Mouse (Mus musculus): ENCODE data around the gene Ifitm7. TPM values are rescaled to one million over a fixed set of nuclear protein-coding genes. Genes with fewer than 3 reads are reported as not detected.

Gene Ifitm7
- polyA plus RNA-seq (2015; fragmentation: Nextera tagmentation; extraction: Ambion mirVana): 0.41 and 0.56 TPM in 2 replicates

DNA sequence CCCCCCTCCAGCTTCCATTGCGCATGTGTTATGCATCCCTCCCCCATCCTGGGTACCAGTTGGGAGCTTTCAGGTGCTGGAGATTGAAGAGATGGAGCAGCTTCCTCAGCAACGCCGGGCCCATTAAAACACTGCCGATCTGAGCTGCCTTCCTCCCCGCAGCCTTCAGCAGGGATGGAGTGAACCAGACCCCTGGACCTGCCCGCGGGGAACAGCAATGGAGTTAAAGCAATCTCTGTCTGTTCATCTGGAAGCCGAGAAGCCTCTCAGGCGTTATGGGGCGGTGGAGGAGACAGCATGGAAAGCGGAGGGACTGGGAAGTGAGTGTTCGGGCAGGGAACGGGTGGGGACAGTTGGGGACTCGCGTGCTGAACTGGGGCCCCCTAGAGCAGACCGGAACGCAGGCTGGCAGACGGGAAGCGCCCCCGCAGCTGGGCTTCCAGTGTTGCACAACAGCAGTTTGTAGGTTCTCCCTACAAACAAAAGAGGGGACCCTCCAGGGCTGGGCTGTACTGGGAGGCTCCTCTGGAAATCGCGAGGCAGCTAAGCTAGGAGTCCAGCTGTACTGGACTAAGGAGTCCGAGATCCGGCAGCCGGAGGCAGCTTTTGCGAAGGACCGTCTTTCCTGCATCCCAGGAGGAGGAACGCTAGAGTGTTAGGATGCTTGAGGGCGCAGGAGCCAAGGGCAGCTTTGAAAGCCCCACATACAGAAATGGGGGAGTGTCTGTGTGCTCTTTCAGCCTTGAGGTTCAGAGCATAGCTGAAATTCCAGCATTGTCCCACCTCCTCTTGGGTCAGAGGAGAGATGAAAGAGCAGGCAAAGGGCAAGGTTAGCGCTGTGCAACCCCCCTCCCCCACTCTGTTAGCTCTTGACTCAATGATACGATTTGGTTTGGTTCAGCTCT is at the start of gene Ifitm7, which contains the start of gene 2900011O08Rik:
Gene Ifitm7 (minus strand): TSS at position 315 of the 905 bp plus-strand sequence.
Gene 2900011O08Rik (plus strand): TSS at position 31 of the 905 bp plus-strand sequence.
- Histone ChIP-seq H3K4me1 (replicated peaks; ENCODE audit: control insufficient read depth, insufficient read depth, low read length) (peaks cover 16% of the 10 kb centered on the region), H3K36me3 (ENCODE audit: control insufficient read depth, insufficient read depth) (no peaks in the 10 kb centered on the region), H3K27ac (ENCODE audit: low read length) (peak within 1 kb of the TSS; percentile 89), H3K9ac (replicated peaks; ENCODE audit: low read depth, low read length) (peak within 1 kb of the TSS; percentile 74), H3K9me3 (ENCODE audit: control insufficient read depth, low read length) (no peaks in the 10 kb centered on the region), H3K27me3 (replicated peaks; ENCODE audit: control insufficient read depth, insufficient read depth, low read length) (no peaks in the 10 kb centered on the region), H3K4me2 (ENCODE audit: low read length) (peak within 1 kb of the TSS; percentile 70), H3K4me3 (replicated peaks; ENCODE audit: low read length) (peak within 1 kb of the TSS; percentile 71)
- ATAC-seq: peak; percentile 92
- WGBS: under 1% methylated on average over 31 of the region's 31 CpGs

DNA sequence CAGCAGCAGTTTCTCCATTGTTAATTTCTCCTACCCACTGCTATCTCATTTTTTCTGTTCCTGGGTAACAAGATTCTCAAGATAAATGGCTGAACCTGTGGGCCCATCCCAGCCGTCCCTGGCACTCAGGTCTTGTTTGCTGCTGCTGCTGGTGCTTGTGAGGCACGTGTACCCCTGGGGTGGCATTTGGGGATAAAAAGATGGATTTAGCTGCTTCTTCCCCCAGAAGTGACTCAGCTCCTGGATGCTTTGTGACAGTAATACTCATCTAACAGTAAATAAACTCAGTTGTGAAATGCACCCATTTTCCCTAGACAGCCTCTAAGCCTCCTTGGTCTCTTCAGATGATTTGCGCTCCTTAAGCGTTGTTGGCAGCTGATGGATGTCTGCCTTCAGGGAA is 46.4 kb upstream of the Ifitm7 start:
- 90% methylated on average over 4 of the region's 4 CpGs for WGBS
- no peak for ATAC-seq
- H3K36me3 ChIP-seq (ENCODE audit: control insufficient read depth, insufficient read depth): no peaks in the 10 kb centered on the region
- H3K9me3 ChIP-seq (ENCODE audit: control insufficient read depth, low read length): no peaks in the 10 kb centered on the region
- no peaks in the 10 kb centered on the region; the same call in 1 of the 2 replicates for H3K4me1 ChIP-seq (replicated peaks; ENCODE audit: control insufficient read depth, insufficient read depth, low read length)
- no peak overlapping the region for H3K9ac ChIP-seq (replicated peaks; ENCODE audit: low read depth, low read length)
- no peaks in the 10 kb centered on the region for H3K27me3 ChIP-seq (replicated peaks; ENCODE audit: control insufficient read depth, insufficient read depth, low read length)
- H3K4me2 ChIP-seq (ENCODE audit: low read length): no peak overlapping the region
- H3K4me3 ChIP-seq (replicated peaks; ENCODE audit: low read length): no peak overlapping the region
- H3K27ac ChIP-seq (ENCODE audit: low read length): no peak overlapping the region

DNA sequence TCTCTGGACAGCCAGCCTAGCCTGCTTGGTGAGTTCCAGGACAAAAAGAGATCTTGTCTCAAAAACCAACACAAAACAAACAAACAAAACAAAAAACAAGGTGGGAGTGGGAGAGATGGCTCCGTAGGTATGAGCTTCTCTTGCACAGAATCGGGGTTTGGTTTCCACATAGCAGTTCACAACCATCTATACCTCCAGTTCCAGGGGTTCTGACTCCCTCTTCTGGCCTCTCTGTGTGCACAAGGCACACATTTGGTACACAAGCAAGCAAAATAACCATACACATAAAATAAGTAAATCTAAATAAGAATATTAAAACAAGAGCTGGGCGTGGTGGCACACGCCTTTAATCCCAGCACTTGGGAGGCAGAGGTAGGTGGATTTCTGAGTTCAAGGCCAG is 44.0 kb upstream of the Ifitm7 start:
- Histone ChIP-seq H3K27ac (ENCODE audit: low read length) (no peak overlapping the region), H3K9me3 (ENCODE audit: control insufficient read depth, low read length) (no peaks in the 10 kb centered on the region), H3K27me3 (replicated peaks; ENCODE audit: control insufficient read depth, insufficient read depth, low read length) (no peaks in the 10 kb centered on the region), H3K4me3 (replicated peaks; ENCODE audit: low read length) (no peak overlapping the region), H3K4me1 (replicated peaks; ENCODE audit: control insufficient read depth, insufficient read depth, low read length) (peaks cover 3% of the 10 kb centered on the region; the same call in 1 of the 2 replicates), H3K9ac (replicated peaks; ENCODE audit: low read depth, low read length) (no peak overlapping the region), H3K36me3 (ENCODE audit: control insufficient read depth, insufficient read depth) (no peaks in the 10 kb centered on the region), H3K4me2 (ENCODE audit: low read length) (no peak overlapping the region)
- WGBS: 89% methylated on average over 4 of the region's 4 CpGs
- no peak for ATAC-seq

- H3K9me3 ChIP-seq (ENCODE audit: control insufficient read depth, low read length): no peaks in the 10 kb centered on the region
- no peak overlapping the region for H3K4me2 ChIP-seq (ENCODE audit: low read length)
- 69% methylated on average over 2 of the region's 2 CpGs for whole genome bisulfite sequencing
- no peaks in the 10 kb centered on the region for H3K36me3 ChIP-seq (ENCODE audit: control insufficient read depth, insufficient read depth)
- peaks cover 3% of the 10 kb centered on the region; the same call in 1 of the 2 replicates for H3K4me1 ChIP-seq (replicated peaks; ENCODE audit: control insufficient read depth, insufficient read depth, low read length)
- ATAC-seq: no peak
- no peaks in the 10 kb centered on the region for H3K27me3 ChIP-seq (replicated peaks; ENCODE audit: control insufficient read depth, insufficient read depth, low read length)
- no peak overlapping the region for H3K9ac ChIP-seq (replicated peaks; ENCODE audit: low read depth, low read length)
- no peak overlapping the region for H3K4me3 ChIP-seq (replicated peaks; ENCODE audit: low read length)
- no peak overlapping the region for H3K27ac ChIP-seq (ENCODE audit: low read length)
These were observed 43.2 kb upstream of the Ifitm7 start for GRCm38 (mm10) chr16:14029851-14030250.

DNA sequence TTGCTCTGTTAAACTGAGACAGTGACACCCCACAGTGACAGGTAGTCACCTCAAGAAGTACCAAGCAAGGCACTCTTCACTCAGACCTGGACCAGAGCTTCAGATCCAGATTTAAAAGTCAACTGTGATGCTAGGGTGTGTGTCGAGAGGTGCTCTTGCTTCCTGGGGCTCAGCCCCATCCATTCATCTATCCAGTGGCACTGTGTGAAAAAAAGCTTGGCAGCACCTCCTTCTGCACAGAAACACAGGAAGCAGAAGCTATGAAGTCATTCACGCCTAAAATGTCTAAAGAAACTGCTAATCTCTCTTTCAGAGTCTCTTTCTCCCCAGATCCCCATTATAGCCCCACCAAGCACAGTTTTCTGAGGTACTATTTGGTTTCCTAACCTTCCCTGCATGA is 42.4 kb upstream of the Ifitm7 start:
- no peak for ATAC-seq
- Histone ChIP-seq H3K4me1 (replicated peaks; ENCODE audit: control insufficient read depth, insufficient read depth, low read length) (peaks cover 3% of the 10 kb centered on the region; the same call in 1 of the 2 replicates), H3K27ac (ENCODE audit: low read length) (no peak overlapping the region), H3K36me3 (ENCODE audit: control insufficient read depth, insufficient read depth) (no peaks in the 10 kb centered on the region), H3K9ac (replicated peaks; ENCODE audit: low read depth, low read length) (no peak overlapping the region), H3K27me3 (replicated peaks; ENCODE audit: control insufficient read depth, insufficient read depth, low read length) (no peaks in the 10 kb centered on the region), H3K4me3 (replicated peaks; ENCODE audit: low read length) (no peak overlapping the region), H3K9me3 (ENCODE audit: control insufficient read depth, low read length) (no peaks in the 10 kb centered on the region), H3K4me2 (ENCODE audit: low read length) (no peak overlapping the region)
- WGBS: 38% methylated on average over 2 of the region's 2 CpGs

GRCm38 (mm10) chr16:14025091-14025990 is 38.7 kb upstream of the Ifitm7 start:
- no peak overlapping the region for H3K9ac ChIP-seq (replicated peaks; ENCODE audit: low read depth, low read length)
- 16% methylated on average over 2 of the region's 2 CpGs for WGBS
- no peak for ATAC-seq

GRCm38 (mm10) chr16:14021166-14021822 is 34.6 kb upstream of the Ifitm7 start:
- Histone ChIP-seq H3K36me3 (ENCODE audit: control insufficient read depth, insufficient read depth) (no peaks in the 10 kb centered on the region; the same call in 1 of the 2 replicates), H3K9ac (replicated peaks; ENCODE audit: low read depth, low read length) (no peak overlapping the region), H3K27me3 (replicated peaks; ENCODE audit: control insufficient read depth, insufficient read depth, low read length) (no peaks in the 10 kb centered on the region), H3K4me3 (replicated peaks; ENCODE audit: low read length) (no peak overlapping the region), H3K27ac (ENCODE audit: low read length) (no peak overlapping the region), H3K9me3 (ENCODE audit: control insufficient read depth, low read length) (no peaks in the 10 kb centered on the region), H3K4me1 (replicated peaks; ENCODE audit: control insufficient read depth, insufficient read depth, low read length) (no peaks in the 10 kb centered on the region), H3K4me2 (ENCODE audit: low read length) (no peak overlapping the region)
- ATAC-seq: no peak
- 87% methylated on average over 3 of the region's 3 CpGs for WGBS

More at GRCm38 (mm10) chr16:14025091-14025990, 38.7 kb upstream of the Ifitm7 start:
- Histone ChIP-seq H3K27ac (ENCODE audit: low read length) (no peak overlapping the region), H3K27me3 (replicated peaks; ENCODE audit: control insufficient read depth, insufficient read depth, low read length) (no peaks in the 10 kb centered on the region), H3K4me1 (replicated peaks; ENCODE audit: control insufficient read depth, insufficient read depth, low read length) (peaks cover 3% of the 10 kb centered on the region; the same call in 1 of the 2 replicates), H3K36me3 (ENCODE audit: control insufficient read depth, insufficient read depth) (no peaks in the 10 kb centered on the region), H3K4me3 (replicated peaks; ENCODE audit: low read length) (no peak overlapping the region), H3K4me2 (ENCODE audit: low read length) (no peak overlapping the region), H3K9me3 (ENCODE audit: control insufficient read depth, low read length) (no peaks in the 10 kb centered on the region)

GRCm38 (mm10) chr16:14017306-14017705 is 30.6 kb upstream of the Ifitm7 start:
- Histone ChIP-seq H3K4me1 (replicated peaks; ENCODE audit: control insufficient read depth, insufficient read depth, low read length) (no peaks in the 10 kb centered on the region), H3K27me3 (replicated peaks; ENCODE audit: control insufficient read depth, insufficient read depth, low read length) (no peaks in the 10 kb centered on the region), H3K36me3 (ENCODE audit: control insufficient read depth, insufficient read depth) (no peaks in the 10 kb centered on the region; the same call in 1 of the 2 replicates), H3K9ac (replicated peaks; ENCODE audit: low read depth, low read length) (no peak overlapping the region), H3K4me2 (ENCODE audit: low read length) (no peak overlapping the region), H3K4me3 (replicated peaks; ENCODE audit: low read length) (no peak overlapping the region), H3K27ac (ENCODE audit: low read length) (no peak overlapping the region), H3K9me3 (ENCODE audit: control insufficient read depth, low read length) (no peaks in the 10 kb centered on the region)
- WGBS: 88% methylated on average over 8 of the region's 8 CpGs
- no peak for ATAC-seq
